Mouse (Mus musculus) bone marrow, adult 2 months (tissue): ENCODE measurements around the gene Rbl1. TPM values are rescaled to one million over a fixed set of nuclear protein-coding genes. Genes with fewer than 3 reads are reported as not detected.
"Not testable (repeated sequence)": the region's sequence is repeated elsewhere in the genome, so short reads cannot be mapped to it uniquely, and the experiment has no call there.

Experiments used
- H3K27ac ChIP-seq: fragments of 200-500 bp; 2 replicates; pipeline ENCODE4 v1.5.1; 2012; ENCODE audit warnings: low read depth, mild to moderate bottlenecking, control low read depth, inconsistent platforms, low read length; ENCODE audit not compliant: control insufficient read depth, poor library complexity, insufficient read depth
- H3K4me1 ChIP-seq: fragments of 200-500 bp; 2 replicates; pipeline ENCODE4 v1.6.1; 2011; ENCODE audit warnings: low read length; ENCODE audit not compliant: control insufficient read depth, insufficient read depth
- H3K4me3 ChIP-seq: fragments of 200-500 bp; replicated peaks from 2 replicates; pipeline ENCODE3; 2011; ENCODE audit warnings: mild to moderate bottlenecking, low read depth, low read length, control low read depth; ENCODE audit not compliant: control insufficient read depth
- CTCF ChIP-seq: fragments of 200-500 bp; IDR thresholded peaks from 2 replicates; pipeline ENCODE4 v1.5.1; 2011; ENCODE audit warnings: low read length, control low read depth; ENCODE audit not compliant: control insufficient read depth, insufficient read depth
- POLR2A ChIP-seq: fragments of 200-500 bp; IDR thresholded peaks from 2 replicates; pipeline ENCODE4 v1.6.1; 2011; ENCODE audit warnings: low read depth, mild to moderate bottlenecking, control low read depth, low read length, borderline replicate concordance; ENCODE audit not compliant: control insufficient read depth
- WGBS: fragments of 180-500 bp; shearing (Covaris S2); methylation state at CpG from one replicate; pipeline ENCODE4 v1.1.7; 2018; 5-methylcytosine and 5-hydroxymethylcytosine counted together
- polyA plus RNA-seq: library from polyadenylated mRNA; stranded (reverse); fragments of >200 nt; gene quantifications from 2 replicates; pipeline ENCODE4 v1.2.4, GENCODE M21; 2011; ENCODE audit warnings: low replicate concordance; ENCODE audit not compliant: missing spikeins, insufficient read depth, insufficient read length

Rbl1 gene
- polyA plus RNA-seq, result 17.1 and 18.4 TPM in 2 replicates

DNA sequence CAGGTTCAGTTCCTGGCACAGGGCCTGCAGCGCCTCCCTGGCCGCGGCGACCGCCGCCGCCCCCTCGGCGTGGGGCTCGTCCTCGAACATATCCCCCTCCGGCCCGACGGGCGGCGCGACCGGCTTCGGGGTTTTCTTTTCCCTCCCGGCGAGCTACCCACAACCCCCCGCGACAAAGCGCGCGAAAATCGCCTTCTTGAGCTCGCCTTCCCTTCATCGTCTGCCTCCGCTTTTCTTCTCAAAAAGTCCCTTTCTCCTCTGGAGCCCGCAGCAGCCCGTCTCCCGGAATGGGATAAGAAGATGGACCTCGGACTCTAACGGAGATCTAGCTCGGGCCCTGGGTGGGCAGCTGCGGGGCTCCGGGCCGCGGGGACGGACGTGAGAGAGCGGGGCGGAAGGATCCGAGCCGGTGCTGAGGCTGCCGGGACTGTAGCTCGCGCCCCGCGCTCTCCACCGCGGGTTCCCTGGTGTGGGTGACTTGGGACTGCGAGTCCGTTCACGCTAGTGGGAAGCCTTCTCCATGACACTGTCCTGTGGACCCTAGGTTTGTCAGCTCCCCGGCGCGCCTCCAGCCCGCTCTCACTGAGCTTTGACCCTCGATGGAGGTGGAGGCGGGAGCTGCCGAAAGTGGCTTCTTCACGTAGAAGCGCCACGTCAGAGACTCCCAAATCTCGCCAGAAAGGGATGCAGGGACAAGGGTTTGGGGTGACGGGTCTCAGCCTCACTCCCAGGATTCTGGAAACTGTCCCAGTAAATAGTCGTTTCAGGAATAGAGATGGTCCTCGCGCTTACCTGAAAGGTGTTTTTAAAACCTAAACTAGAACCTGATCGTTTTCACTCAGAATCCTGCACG, at the start of gene Rbl1:
Gene Rbl1 (minus strand): TSS at position 169 of the 853 bp plus-strand sequence.
- under 1% methylated on average over 73 of the region's 73 CpGs for WGBS

DNA sequence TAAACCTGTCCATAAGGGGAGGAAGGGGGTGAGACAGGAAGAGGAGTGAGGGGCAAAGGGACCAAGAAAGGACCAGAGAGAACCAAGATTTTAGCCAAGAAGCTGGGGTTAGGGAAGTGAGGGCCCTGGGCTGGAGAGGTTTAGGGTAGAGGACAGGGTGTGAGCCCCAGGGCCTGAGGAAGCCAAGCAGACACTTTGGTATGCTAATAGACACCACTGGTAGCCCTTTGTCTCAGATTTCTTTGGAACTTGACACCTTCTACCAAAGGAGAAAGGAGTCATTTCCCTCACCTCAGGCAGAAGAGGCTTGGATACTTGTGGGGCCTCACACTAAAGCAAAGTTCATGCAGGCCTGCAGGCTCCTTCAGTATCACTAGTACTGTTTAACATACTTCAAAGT, 43.8 kb upstream of the Rbl1 start:
- Histone ChIP-seq H3K4me1 (no peaks in the 10 kb centered on the region), H3K4me3 (no peak overlapping the region), H3K27ac (no peak overlapping the region)
- no peak for TF ChIP-seq CTCF
- TF ChIP-seq POLR2A, result no peak

More for the DNA sequence above, at the start of gene Rbl1:
- TF ChIP-seq CTCF, result no peak
- TF ChIP-seq POLR2A, result peak; percentile 90; the same call in 1 of the 2 replicates
- peak within 1 kb of the TSS; percentile 81 for H3K4me3 ChIP-seq
- peaks cover 3% of the 10 kb centered on the region for H3K4me1 ChIP-seq
- H3K27ac ChIP-seq, result peak within 1 kb of the TSS; percentile 88

DNA sequence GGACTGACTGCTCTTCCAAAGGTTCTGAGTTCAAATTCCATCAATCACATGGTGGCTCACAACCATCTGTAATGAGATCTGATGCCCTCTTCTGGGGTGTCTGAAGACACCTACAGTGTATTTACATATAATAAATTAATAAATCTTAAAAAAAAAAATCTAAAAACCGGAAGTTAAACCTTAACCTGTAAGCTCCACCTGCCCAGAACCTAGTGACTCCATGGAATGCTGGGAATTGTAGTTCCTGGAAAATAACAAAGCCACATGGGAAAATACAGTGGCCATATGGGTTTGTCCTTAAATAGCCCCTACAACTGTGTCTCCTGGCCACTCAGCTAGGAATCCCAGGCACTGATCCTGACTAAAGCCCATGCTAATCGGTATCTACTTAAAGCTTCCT, 41.3 kb upstream of the Rbl1 start:
- TF ChIP-seq POLR2A, result no peak
- TF ChIP-seq CTCF, result no peak
- no peak overlapping the region for H3K4me3 ChIP-seq
- no peaks in the 10 kb centered on the region for H3K4me1 ChIP-seq
- H3K27ac ChIP-seq, result no peak overlapping the region
- 69% methylated on average over 2 of the region's 2 CpGs for WGBS

DNA sequence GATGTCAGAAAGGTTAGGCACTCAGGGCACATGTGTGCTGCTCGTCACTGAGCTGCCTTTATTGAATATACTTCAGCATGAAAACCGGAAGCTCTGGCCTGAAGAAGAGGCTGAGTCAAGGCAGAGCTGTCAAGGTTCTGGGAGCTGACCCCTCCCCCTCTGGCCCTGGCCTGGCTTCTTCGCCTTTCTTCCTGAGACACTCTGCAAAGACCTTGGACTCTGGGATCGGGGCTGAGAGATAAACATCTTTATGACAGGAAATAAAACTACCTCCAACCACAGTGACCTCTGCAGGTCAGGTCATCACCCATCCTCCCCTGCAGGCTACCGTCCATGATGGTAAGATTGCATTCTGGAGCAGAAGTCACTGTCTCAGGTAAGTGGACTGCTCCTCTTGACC, 40.7 kb upstream of the Rbl1 start:
- no peaks in the 10 kb centered on the region for H3K4me1 ChIP-seq
- no peak overlapping the region for H3K4me3 ChIP-seq
- 23% methylated on average over 5 of the region's 5 CpGs for WGBS
- no peak overlapping the region for H3K27ac ChIP-seq
- TF ChIP-seq CTCF (no peak), POLR2A (no peak)

DNA sequence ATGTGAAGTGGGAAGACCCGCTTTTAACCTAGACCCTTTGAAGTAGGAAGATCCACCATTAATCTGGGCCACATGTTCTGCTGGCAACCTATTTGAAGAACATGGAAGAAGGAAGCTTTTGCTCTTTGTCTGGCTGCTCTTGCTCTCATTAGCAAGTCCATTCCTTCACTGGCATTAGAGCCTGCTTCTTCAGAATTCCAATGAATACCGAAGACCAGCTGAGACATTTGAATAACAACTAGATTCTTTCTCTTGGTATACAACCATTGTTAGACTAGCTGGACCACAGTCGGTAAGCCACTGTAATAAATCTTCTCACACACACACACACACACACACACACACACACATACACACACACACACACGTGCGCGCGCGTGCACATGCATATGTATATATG, 31.6 kb upstream of the Rbl1 start:
- Histone ChIP-seq H3K4me3 (no peak overlapping the region), H3K27ac (no peak overlapping the region), H3K4me1 (no peaks in the 10 kb centered on the region)
- 89% methylated on average over 8 of the region's 8 CpGs for WGBS
- TF ChIP-seq CTCF (no peak), POLR2A (no peak)

DNA sequence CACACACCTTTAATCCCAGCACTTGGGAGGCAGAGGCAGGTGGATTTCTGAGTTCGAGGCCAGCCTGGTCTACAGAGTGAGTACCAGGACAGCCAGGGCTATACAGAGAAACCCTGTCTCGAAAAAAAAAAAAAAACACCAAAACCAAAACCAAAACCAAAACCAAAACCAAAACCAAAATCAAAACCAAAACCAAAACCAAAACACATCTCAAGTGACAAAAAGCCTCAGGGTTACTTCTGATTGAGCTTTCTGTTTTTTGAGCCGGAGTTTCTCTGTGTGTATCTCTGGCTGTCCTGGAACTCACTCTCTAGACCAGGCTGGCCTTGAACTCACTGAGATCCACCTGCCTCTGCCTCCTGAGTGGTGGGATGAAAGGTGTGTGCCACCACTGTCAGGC, 17.6 kb upstream of the Rbl1 start:
- not testable (repeated sequence) for H3K27ac ChIP-seq, H3K4me1 ChIP-seq, H3K4me3 ChIP-seq
- WGBS, result 74% methylated on average over 3 of the region's 3 CpGs

DNA sequence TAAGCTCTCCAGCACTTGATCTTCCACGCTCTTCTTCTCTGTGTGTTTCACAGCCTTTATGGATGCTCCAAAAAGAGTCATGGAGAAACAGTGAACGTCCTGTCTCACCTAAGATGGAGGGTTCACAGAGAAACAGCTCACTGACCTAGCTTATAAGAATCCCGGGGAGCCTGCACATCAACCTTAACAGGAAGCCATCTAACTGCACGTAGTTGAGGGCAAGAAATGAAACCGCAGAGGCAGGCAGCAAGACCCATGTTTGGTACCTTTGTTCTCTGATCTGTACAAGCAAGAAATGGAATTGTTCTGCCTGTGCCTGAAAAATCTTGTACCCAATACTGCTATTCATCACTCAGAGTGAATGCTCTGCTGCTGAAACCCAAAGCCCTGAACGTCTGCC, 15.8 kb upstream of the Rbl1 start:
- Histone ChIP-seq H3K4me1 (no peaks in the 10 kb centered on the region), H3K4me3 (no peak overlapping the region), H3K27ac (no peak overlapping the region)
- TF ChIP-seq CTCF (no peak), POLR2A (no peak)
- WGBS, result 67% methylated on average over 6 of the region's 6 CpGs

DNA sequence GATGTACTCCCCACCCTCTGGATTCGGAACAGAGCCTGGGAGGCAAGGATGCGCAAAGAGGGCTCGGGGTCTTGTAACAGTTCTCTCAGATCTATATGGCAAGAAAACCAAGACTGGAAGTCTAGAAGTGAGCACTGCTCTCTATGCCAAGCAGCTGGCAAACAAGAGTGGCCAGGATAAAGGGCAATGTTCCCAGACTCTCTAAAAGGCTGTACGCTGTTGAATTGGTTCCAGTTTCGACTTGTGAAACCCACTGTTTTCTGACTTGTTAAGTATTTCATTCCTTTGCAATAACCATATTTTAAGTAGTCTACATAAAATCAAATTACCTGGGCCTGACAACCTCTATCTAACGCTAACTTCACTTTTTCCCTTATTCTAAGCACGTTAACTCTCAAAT, 7.4 kb upstream of the Rbl1 start:
- H3K4me1 ChIP-seq, result no peaks in the 10 kb centered on the region; the same call in 1 of the 2 replicates
- H3K27ac ChIP-seq, result no peak overlapping the region
- TF ChIP-seq CTCF (no peak), POLR2A (no peak)
- 88% methylated on average over 7 of the region's 7 CpGs for whole genome bisulfite sequencing
- no peak overlapping the region for H3K4me3 ChIP-seq
